Mouse (Mus musculus): ENCODE measurements around the gene Chaf1a. TPM values are rescaled to one million over a fixed set of nuclear protein-coding genes. Genes with fewer than 3 reads are reported as not detected.

The Chaf1a gene
- total RNA-seq (2021), result 1 to 10 TPM; 1.6 to 2.5 TPM
- 1.5 and 2.0 TPM in 2 replicates for polyA plus RNA-seq (2012; rRNA removed)
- long read RNA-seq, full-length matches to known transcripts, result 7 of 9 reads
- long read RNA-seq, partial matches to known transcripts, result 0 of 9 reads
- long read RNA-seq, other reads (novel, unspliced or antisense), result 2 of 9 reads

GRCm38 (mm10) chr17:56040030-56040856 is at the start of gene Chaf1a:
Gene Chaf1a (plus strand): TSS chr17:56040439.
- DNase-seq, result peak; percentile 98

- DNase-seq, result peak; percentile 89
These were observed 44.2 kb upstream of the Chaf1a start for GRCm38 (mm10) chr17:55996007-55996406.

GRCm38 (mm10) chr17:55999794-56000499 is 40.3 kb upstream of the Chaf1a start:
- DNase-seq, result no peak

- no peak for DNase-seq
These were observed 37.2 kb upstream of the Chaf1a start for GRCm38 (mm10) chr17:56003000-56003399.

GRCm38 (mm10) chr17:56005415-56006061 is 34.7 kb upstream of the Chaf1a start, which contains the start of the genes Stap2 and Mpnd:
Gene Stap2 (minus strand): TSS chr17:56005584.
Gene Mpnd (plus strand): TSS chr17:56005711.
- peak; percentile 65 for DNase-seq

GRCm38 (mm10) chr17:56006956-56007355 is 33.3 kb upstream of the Chaf1a start:
- no peak for DNase-seq

- DNase-seq, result no peak
These were observed 32.5 kb upstream of the Chaf1a start for GRCm38 (mm10) chr17:56007444-56008355.

GRCm38 (mm10) chr17:56008356-56009087 is 31.7 kb upstream of the Chaf1a start:
- DNase-seq, result peak; percentile 97

GRCm38 (mm10) chr17:56009088-56009961 is 30.9 kb upstream of the Chaf1a start:
- DNase-seq, result peak; percentile 97

- no peak for DNase-seq
These were observed 30.3 kb upstream of the Chaf1a start for GRCm38 (mm10) chr17:56009962-56010240.

- no peak for DNase-seq
These were observed 30.0 kb upstream of the Chaf1a start for GRCm38 (mm10) chr17:56010255-56010654.

GRCm38 (mm10) chr17:56010681-56011080 is 29.6 kb upstream of the Chaf1a start:
- DNase-seq, result peak; percentile 86

GRCm38 (mm10) chr17:56011441-56011840 is 28.8 kb upstream of the Chaf1a start:
- no peak for DNase-seq

GRCm38 (mm10) chr17:56015293-56015692 is 24.9 kb upstream of the Chaf1a start:
- no peak for DNase-seq

- peak; percentile 50 for DNase-seq
These were observed 23.9 kb upstream of the Chaf1a start for GRCm38 (mm10) chr17:56016382-56016781.

GRCm38 (mm10) chr17:56016793-56017785 is 23.1 kb upstream of the Chaf1a start:
- DNase-seq, result peak; percentile 39

GRCm38 (mm10) chr17:56017848-56018247 is 22.4 kb upstream of the Chaf1a start:
- no peak for DNase-seq
